Mouse (Mus musculus) lung, adult 2 months (tissue): ENCODE data around the gene Pnma1.

Experiments used
- CTCF ChIP-seq: fragments of 200-500 bp; IDR thresholded peaks from 2 replicates; pipeline ENCODE4 v1.5.1; 2011; ENCODE audit warnings: mild to moderate bottlenecking, low read length, control low read depth; ENCODE audit not compliant: insufficient read depth
- POLR2A ChIP-seq: fragments of 200-500 bp; IDR thresholded peaks from 2 replicates; pipeline ENCODE4 v1.6.1; 2011; ENCODE audit warnings: low read depth, mild to moderate bottlenecking, control low read depth, low read length, borderline replicate concordance; ENCODE audit errors: extremely low read depth

DNA sequence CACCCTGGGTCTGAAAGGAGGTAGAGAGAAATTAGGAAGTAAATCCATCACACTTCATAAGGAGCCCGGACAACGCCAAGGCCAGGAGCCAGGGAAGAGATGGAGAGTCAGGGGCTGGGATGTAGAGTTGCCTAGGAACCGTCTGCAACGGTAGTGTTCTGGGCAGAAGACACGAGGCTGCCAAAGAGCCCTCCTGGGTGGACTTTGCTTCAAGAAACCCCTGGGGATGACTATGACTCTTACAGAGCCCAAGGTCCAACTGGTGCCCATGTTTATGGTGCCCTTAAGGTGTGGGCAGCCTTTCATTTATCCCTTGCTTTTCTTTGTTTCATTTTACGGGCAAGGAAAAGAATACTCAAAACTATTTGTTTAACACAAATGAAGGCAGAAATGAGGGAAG, 33.7 kb upstream of the Pnma1 start:
- TF ChIP-seq CTCF = no peak
- no peak for TF ChIP-seq POLR2A
